Mouse (Mus musculus) CD4-positive, CD25-positive, alpha-beta regulatory T cell, adult 4 months (primary cell): ENCODE results near the gene Tmem251. TPM values are rescaled to one million over a fixed set of nuclear protein-coding genes. Genes with fewer than 3 reads are reported as not detected.

Experiments
- ATAC-seq: one replicate; pipeline ENCODE4 v1.8.0; 2017
- polyA plus RNA-seq, 2 experiments: library from polyadenylated mRNA; unstranded; fragments of 100-300 nt; shearing (Covaris generic); gene quantifications; one replicate each; pipeline ENCODE4 v1.2.1; 2017

Tmem251 gene
- polyA plus RNA-seq, 2 experiments from 2014 or later, result 9.7 TPM

DNA sequence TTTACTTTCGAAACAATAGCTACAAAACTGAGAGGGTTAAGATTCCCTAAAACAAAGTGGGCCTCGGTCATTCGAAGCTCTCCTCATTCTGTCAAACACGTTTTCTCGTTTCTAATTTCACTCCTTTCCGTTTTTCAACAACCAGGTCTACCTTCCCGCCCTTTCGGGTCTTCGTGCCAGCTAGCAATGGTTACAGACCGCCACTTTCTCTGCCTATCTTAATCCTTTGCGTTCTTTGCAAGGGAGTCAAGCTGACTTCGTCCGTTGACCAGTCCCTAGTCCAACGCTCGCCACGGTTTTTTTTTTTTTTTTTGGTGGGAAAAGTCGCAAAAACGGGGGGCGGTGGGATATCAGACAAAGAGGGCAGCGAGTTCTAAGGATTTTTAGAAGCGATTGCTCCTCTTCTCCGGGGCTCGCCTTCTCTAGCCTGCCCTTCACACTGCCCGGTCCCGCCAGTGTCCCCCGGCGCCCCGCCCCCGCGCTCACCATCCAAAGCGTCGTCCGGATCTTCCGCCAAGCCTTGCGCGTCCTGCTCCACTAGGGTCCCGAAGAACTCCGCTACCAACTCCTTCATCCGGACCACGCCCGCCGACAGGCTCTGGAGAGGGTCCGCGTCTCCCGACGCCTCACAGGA, 13.6 kb downstream of the Tmem251 start:
- ATAC-seq, result no peak

DNA sequence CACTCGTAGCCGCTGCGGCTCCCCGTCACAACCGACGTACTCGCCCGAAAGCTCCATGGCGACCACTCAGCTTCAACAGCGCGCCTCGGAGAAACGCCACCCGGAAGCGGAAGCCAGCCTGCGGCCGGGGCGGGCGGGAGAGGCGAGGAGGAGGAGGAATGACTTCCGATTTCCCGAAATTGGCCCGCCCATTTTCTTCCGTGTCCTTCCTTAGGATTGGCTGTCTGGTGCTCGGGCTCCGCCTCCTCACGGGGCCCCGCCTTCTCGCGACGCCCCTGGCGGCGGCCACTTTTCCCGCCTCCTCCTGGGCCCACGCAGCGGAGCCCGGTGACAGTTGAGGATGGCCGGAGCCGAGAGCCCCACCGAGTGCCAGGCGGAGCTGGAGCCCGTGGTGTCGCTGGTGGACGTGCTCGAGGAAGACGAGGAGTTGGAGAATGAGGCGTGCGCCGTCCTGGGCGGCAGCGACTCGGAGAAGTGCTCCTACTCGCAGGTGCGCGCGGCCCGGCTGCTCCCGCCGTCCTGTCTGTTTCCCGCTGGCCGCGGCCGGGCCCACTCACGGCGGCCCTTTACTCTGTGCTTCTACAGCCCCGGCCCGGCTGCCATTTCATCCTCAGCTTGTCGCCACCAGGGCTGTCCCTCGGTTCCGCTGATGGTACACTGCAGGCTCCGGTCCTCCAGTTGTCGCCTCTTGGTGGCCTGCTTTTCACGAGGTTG, 14.3 kb downstream of the Tmem251 start, which contains the start of the genes Gm28051, Gon7 and Ubr7:
TSS of gene Gm28051 (minus strand) at position 77 of the 714 bp plus-strand sequence.
TSS of gene Gon7 (minus strand) at position 115 of the 714 bp plus-strand sequence.
TSS of gene Ubr7 (plus strand) at position 279 of the 714 bp plus-strand sequence.
- ATAC-seq, result peak; percentile 95

DNA sequence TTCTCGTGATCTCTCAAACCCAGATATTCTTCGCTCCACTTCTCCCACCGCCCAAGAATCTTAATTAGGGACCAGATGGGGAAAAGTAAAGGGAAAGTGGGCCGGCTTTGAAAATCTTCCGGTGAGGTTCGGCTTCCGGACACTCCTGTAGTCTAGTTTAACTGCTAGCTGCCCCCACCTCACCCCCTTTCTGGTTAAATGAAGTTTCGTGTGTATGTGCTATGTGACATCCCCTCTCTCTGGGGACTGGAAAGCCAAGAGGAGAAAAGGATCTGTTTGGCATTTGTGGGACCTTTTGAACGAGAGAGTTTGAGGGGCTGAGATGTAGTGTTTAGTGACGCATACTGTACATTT, 14.8 kb downstream of the Tmem251 start, which contains the start of gene Gm20604:
TSS of gene Gm20604 (minus strand) at position 270 of the 354 bp plus-strand sequence.
- ATAC-seq, result no peak

DNA sequence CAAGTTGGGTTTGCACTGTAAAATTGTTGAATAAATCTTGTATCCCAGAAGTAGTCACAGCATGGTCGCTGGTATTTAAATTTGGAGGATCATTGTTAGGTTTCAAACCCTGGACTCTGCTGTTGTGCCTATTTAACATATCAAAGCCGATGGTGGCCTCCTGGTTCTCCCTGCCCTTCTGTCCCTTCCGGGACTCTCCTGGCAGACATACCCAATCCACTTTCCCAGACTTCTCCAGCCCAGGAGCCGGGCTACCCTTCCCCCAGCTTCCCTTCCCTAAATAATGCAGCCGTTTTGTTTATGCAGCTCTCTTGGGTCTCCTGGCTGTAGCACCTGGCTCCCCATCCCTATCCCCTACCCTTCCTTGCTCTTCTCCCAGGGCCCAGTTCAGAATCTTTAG, 15.4 kb downstream of the Tmem251 start:
- ATAC-seq, result no peak

DNA sequence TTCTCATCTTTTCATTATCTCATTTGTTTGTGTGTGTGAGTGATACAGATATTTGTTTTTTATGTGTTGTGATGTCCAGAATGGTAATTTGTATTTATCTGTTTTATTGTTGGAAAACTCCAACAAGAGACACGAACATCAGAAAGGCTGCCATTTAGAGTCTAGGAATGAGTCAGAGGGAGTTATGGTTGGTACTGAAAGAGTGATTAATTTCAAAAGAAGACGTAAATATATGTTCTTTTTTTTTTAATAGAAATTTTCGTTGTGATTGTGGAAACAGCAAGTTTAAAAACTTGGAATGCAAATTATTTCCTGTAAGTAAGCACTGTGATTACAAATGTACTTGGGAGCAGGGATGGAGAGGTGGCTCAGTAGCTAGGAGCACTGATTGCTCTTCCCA, 18.1 kb downstream of the Tmem251 start:
- ATAC-seq, result no peak

DNA sequence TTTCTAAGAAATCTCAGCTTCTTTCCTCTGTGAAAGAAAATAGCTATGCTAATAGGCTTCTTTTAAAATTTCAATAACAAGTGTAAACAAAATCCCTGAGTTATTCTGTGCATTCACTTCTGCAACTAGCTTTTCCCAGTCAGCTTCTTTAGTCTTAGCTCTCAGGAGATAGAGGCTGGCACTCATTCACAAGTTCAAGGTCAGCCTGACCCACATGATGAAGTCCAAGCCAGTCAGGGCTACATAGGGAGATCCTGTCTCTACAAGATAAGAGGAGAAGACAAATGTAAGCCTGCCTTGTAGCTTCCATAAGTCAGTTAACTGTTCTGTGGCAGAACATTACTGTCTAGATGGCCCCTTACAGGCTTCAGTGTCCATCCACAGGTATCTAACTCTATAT, 20.1 kb downstream of the Tmem251 start:
- ATAC-seq, result no peak

DNA sequence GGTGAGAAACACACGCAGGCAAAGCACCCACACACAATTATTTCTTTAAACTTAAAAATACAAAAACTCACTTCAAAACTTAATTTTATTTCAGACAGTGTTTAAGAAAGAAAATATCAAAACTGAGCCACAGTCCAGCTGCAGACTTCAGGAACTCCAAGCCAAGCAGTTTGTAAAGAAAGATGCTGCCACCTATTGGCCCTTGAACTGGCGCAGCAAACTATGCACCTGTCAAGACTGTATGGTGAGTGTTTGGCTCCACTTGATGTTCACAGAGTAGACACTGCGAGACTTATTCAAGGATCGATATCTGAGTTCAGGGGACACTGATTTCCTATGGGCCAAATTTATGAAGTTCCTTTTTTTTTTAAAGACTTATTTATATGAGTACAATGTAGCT, 25.4 kb downstream of the Tmem251 start:
- no peak for ATAC-seq

DNA sequence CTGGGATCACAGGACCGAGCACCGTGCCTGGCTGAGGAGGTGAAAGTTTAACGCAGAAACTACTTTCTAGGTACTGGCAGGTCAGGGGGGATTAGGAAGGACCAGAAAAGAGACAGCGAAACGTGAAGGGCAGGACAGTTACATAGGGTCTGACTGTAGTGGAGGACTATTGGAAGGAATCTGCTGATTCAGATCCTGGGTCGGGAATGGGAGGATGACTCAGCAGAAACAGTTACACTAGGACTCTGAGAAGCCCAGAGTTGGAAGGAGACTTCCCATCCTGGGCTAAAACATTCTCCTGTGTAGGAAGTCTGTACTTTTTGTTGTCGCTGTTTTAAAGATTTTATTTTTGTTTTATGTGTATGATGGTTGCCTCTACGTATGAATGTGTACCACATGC, 28.0 kb downstream of the Tmem251 start:
- ATAC-seq, result no peak

DNA sequence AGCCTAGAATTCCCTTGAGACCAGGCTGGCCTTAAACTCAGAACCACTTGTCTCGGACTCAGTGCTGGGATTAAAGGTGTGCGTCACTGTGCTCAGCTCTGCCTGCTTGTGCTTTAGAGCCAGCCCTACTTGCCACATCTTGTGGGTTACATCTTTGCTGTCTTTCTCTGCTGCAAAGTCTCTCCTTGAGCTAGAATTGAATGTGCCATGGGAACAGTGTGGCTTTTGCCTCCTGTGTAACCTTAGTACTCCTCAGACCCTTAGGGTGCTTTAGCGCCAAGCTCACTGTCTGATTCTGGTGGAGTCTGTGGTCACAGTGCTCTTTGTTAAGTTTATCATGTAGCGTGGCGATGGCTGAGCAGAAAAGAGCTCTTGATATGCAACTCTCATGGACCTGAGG, 29.1 kb downstream of the Tmem251 start:
- no peak for ATAC-seq

DNA sequence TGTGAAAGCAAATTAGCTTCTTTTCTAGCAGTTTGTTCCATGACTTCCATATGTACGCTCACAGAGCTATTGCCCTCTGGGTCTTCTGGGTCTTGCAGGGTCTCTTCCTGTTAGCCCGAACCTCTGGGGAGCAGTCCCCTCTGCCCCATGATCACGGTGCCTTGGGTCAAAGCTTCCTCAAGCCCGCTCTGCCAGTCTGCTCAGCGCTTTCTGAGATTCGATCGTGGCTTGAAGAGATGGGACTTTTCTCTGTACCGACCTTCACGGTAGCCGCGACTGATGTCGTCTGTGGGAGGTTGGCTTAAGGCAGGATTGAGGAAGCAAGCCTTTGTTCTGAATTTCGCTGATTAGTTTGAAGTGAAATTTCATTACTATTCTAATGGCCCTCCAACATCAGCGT, 32.5 kb downstream of the Tmem251 start:
- ATAC-seq, result no peak

DNA sequence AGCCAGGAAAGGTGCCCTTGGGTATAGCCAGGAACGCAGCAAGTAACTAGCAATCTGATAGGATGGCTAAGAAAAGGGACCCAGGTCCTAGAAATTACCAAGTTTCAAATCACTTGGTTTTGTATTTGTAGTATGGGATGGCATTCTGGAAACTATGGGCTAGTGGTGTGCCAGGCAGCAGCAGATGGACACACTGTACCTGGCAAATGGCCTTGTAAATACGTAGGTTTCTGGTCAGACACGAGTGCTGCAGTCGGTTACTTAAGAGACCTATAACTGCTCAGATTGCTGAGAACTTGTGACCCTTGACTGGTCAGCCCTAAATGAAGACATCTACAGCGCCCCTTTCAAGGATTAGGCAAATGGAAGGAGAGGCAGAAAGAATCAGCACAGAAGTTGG, 34.6 kb downstream of the Tmem251 start:
- ATAC-seq, result no peak

DNA sequence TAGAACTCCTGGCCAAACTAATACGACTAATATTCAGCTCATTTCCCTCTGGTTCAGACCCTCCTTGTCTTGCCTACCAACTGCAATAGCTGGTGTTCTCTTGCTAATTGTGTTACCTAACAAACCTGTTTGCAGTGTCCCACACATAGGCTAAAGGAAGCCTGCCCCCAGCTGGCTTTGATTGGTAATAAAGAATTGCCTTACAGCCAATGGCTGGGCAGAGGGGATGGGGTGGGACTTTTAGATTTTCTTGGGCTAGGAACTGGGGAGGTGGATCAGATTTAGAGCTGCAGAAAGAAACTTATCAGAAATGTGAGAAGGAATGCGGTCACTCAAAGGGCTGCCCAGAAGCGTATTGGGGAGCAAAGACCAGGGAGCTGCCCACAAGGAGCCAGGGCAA, 35.9 kb downstream of the Tmem251 start:
- ATAC-seq, result no peak

DNA sequence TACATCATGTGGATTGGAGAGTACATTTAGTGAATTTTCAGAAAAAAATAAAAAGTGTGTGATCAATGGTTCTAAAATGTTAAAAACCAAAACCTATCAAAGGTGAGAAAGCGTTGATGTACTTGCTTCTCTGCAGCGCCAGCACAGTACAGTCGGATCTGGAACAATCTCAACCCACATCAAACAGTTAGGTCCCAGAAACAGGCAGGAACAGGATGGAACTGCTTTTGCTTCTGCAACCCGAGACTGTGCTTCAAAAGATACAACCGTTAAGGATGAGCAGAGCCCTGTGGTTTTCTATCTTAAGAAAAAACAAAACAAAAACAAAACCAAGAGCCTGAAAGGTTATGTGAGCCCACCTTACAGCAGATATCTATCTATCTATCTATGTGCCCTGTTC, 39.3 kb downstream of the Tmem251 start:
- no peak for ATAC-seq

DNA sequence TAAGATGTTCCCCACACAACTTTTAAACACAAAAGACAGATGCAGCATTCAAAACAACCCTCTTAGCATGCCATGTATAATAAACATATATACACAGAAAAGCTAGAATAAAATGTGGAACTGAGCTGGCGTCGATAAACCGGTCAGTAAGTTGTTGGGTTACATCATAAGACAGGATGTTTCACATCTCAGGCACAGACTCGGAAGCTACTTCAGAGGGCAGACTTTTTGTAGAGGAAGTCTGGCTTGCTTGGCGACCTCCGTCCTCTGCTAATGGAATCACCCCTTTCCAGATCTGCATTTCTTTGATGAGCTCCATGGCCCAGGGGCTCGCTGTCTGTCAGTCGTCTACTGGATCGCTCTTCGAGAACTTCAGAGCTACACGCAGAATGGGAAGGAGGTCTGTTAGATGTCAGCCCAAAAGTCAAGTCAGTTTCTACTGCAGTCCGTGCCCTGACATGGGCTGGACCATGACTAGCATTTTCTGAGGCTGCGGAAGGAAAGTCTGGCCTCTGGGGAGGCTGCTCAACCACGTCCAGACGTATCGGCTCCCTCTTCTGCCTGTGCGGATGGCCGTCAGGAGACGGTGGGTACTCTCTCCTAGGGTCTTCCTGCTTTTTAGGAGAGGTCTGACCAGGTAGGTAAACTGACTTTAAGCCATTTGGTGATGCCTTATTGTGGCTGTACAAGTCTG, 41.5 kb downstream of the Tmem251 start:
- ATAC-seq, result no peak

DNA sequence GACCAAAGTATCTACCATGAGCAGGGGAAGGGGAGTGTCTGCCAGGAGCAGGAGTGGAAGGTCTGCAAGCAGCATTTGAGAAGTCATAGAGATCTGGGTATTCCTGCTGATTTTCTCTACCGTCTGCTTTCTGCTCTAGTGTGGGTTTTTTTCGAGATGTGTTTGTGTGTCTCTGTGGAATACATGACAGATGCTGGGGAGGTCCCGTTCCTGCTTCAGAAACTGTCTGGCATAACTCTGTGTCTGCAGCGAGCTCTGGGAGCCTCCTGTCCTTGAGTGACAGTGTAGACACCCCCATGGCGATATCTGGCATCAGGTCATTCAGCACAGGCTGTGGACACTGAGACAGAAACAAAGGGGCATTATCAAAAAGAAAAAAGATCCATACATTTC, 42.0 kb downstream of the Tmem251 start:
- no peak for ATAC-seq

DNA sequence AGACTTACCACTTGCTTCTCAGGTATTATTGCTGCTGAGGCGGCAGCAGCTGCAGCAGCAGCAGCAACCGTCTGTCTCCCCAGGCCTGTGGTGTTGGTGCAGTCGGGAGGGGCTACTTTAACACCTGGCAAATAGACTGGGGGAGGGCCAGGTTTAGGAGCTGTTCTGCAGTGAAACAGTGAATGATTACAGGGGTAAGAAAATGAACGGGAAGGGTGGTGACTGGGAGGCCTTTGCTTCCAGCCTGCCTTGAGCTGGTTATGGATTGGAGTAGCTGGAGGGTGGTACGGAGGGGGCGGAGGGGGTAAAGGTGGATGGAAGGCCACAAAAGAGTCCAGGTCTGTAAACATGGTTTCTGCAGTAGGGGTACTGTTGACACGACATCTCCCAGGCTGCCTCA, 44.4 kb downstream of the Tmem251 start:
- ATAC-seq, result no peak

Other genes with a start within 250 kb of the Tmem251 start
- gene Chga, start 188.8 kb upstream of the Tmem251 start, polyA plus RNA-seq, result not detected
- gene Itpk1, start 38.8 kb upstream of the Tmem251 start, polyA plus RNA-seq, result 10 to 100 TPM; 16.3 to 20.8 TPM
- 1 to 10 TPM; 4.6 to 9.5 TPM for gene Moap1, start 101 bp upstream of the Tmem251 start, polyA plus RNA-seq
- not detected for gene Gm28051, start 14.0 kb downstream of the Tmem251 start, polyA plus RNA-seq
- 10 to 100 TPM; 27.3 to 32.2 TPM for gene Gon7, start 14.0 kb downstream of the Tmem251 start, polyA plus RNA-seq
- 10 to 100 TPM; 19.5 to 21.7 TPM for gene Ubr7, start 14.2 kb downstream of the Tmem251 start, polyA plus RNA-seq
- gene Gm20604, start 14.9 kb downstream of the Tmem251 start, polyA plus RNA-seq, result 1 to 10 TPM; 6.1 to 9.5 TPM
- gene Btbd7, start 134.7 kb downstream of the Tmem251 start, polyA plus RNA-seq, result 10 to 100 TPM; 11.5 to 11.9 TPM
- gene Cox8c, start 155.6 kb downstream of the Tmem251 start, polyA plus RNA-seq, result not detected
- gene Unc79, start 205.1 kb downstream of the Tmem251 start, polyA plus RNA-seq, result under 1 TPM; 0.34 to 0.38 TPM